Mouse (Mus musculus): ENCODE measurements at regions not wholly inside any gene's neighbourhood (a gene's known extent, or its start where the extent isn't known, plus 50 kb on each side); places are given as distances from the start of the nearest gene placed in this dataset.

DNA sequence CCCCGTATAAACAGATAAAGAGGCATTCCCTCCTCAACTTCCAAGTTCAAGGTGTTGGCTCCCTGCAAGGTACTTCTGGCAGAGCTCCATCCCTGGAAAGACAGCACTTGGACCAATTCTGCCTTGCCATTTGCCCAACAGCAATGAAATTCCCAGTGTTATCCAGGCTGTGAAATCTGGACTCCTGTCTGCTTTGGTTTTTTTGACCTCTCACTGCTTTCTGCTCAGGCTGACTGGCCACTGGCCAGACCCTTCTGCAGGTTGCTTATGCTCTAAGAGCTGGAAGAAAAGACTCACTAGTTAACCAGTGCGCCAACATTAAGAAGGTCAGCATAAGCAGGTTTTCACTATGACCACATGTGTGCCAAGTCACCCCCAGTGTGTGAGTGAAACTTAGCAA is 448.4 kb downstream of the Sorl1 start:
- TF ChIP-seq CTCF (IDR thresholded peaks at IDR 0.05; ENCODE audit: control insufficient read depth, insufficient read depth, low read length) (no peak), POLR2A (IDR thresholded peaks at IDR 0.05; ENCODE audit: borderline replicate concordance, control insufficient read depth, low read depth, low read length) (no peak)
